Mouse (Mus musculus): ENCODE measurements around the gene Fam192a.

Gene Fam192a

DNA sequence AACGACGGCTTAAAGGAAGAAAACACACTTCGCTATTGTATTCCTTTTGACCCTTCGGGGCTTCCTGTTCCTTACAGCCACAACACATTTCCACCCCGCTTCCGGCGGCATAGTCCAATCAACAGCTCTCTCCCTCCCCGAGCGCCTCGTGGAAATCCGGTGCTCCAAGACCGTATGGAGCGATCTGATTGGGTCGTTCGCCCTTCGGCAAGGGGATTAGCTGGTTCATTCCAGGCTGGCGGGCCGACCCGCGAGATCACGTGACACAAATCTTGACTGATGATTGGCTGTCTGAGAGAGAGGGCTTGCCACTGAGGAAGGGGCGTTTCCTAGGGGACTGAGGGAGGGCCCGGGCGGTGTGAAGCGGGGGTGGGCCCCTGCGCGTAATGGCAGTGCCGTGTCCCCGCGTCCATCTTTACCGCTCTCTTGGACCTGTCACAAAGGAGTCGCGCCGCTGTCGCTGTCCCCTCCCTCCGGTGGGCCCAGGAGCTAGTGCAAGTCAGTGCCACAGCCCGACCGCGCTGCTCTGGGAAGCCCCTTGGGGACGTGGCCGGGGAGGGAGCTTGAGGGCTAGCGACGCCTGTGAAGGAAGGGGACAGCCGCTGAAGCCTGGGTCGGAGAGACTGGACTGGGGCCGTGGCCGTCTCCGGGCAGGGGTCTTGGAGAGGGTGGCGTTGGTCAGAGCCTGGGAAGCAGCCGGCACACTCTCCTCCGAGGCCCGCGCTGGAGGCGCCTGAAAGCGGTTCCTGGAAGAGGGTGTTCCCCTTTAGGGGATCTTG is at the start of gene Fam192a, which contains the start of gene Rspry1:
Gene Fam192a (minus strand): TSS at position 391 of the 779 bp plus-strand sequence.
Gene Rspry1 (plus strand): TSS at position 331 of the 779 bp plus-strand sequence.
- peak; percentile 97 for DNase-seq (ENCODE audit: low spot score)

DNA sequence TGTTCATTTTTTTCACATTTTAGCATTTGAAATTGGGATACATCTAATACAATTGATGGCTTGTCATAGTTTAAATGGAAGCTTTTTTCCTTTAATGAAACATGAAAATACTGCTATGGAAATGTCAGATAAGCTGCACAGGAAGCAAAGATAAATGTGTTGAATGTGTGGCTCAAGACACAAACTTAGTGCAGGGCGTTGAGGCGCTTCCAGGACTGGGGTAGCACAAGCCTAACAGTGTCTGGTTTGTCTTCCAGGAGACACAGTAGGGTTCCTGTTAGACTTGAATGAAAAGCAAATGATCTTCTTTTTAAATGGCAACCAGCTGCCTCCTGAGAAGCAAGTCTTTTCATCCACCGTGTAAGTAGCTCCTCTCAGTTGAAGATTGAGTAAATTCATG is 47.7 kb upstream of the Fam192a start:
- DNase-seq (ENCODE audit: low spot score) = no peak

DNA sequence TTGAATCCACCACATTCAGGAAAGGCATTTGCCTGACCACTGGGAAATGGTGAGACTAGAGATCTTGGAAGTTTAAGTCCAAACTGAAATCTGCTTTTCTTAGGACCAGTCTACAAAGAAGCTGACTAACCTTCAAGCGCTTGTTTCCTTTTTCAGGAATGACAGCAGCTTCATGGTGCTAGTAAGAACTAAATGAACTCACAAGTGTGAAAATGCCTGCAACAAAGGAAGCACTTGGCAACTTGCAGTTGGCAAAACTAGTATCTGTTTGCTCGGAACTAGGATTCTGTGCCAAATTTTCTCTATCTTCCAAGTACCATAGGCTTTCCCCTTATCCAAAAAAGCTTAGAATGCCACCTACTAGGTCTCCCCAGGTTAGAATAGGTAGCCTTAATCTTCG is 44.4 kb upstream of the Fam192a start:
- no peak for DNase-seq (ENCODE audit: low spot score)

DNA sequence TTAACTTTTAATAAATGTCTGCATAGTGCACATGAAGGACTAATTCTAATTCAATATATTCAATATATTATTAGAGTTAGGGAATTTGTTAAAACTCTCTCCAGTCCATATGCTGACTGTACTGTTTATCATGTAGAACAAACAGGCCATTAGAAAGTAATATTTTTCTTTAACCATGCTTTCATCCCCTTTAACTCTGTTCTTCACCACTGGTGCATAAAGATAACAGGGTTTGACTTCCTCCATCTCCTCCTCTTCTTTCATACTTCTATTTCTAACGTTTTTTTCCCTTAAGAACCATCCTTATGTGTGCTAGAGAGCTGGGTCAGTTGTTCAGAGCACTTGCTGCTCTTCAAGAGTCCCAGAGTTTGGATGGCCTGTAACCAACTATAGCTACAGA is 43.4 kb upstream of the Fam192a start:
- DNase-seq (ENCODE audit: low spot score) = no peak

DNA sequence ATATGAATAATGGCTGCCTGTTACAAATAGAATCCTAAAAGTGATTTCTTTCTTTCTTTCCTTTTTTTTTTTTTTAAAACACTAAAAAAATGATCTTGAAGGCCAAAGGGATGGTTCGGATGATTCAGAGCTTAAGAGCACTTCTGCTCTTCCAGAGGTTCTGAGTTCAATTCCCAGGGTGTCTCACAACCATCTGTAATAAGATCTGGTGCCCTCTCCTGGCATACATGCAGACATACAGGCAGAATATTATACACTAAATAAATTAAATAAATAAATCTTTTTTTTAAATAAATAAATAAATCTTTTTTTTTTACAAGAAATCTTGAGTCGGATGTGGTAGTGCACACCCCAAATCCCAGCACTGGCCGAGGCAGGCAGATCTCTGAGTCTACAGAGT is 40.1 kb upstream of the Fam192a start:
- DNase-seq (ENCODE audit: low spot score) = no peak

DNA sequence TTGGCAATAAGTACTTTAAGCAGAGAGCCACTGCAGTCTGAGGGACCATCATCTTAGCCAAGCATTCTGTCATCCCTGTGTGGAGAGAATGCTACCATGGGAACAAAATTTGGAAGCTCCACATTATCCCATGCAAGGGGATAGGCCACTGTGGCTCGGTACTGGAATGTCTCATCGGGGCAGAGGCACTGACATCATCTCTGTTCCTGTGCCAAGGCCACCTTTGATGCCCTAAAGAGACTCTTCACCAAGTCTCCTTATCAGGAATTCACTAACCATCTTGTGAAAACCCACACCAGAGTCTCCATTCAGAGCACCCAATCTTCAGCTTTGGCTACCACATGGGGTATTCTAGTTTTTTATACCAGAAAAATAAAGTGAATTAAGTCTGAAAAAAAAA is 39.4 kb upstream of the Fam192a start:
- no peak for DNase-seq (ENCODE audit: low spot score)

DNA sequence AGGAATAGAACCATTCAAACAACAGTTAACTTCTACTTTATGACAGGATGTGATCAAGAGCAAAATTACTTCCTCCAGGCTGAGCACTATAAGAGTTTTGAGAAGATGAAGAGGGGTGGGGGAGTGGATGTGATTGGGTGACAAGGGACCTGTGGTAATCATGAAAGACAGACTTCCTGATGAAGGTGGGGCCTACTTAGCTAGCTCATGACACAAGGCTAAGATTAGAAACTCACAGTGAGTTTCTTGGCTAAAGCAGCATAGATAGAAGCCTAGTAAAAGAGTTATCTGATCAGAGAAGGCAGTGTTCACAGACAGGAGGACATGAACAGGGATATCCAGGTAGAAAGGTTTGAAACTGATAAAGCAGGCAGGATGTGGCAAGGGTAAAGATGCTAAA is 32.4 kb upstream of the Fam192a start:
- DNase-seq (ENCODE audit: low spot score) = no peak

DNA sequence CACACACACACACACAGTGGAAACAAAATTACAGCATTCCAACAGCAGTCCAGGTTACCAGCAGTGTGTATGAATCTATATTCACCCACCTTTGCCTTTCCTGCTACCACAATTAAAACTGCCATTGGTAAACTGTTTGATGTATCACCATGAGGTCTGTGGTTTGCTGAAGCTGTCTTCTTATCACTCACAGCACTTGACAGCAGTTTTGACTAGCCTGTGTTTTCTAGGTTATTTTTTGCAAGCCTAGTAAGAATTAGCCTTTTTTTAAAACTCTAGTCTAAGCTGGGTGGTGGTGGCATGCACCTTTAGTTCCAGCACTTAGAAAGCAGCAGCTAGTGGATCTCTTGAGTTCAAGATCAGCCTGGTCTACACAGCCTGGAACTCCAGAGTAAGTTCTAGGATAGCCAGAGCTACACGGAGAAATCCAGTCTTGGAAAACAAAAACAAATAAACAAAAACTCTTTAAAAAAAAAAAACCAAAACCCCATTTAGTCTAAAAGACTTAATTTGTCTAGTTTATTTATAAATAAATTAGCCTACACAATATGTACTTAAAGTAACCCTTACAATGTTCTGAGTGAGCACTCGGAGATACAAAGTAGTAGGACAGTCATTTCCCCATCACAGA is 31.9 kb upstream of the Fam192a start:
- no peak for DNase-seq (ENCODE audit: low spot score)

DNA sequence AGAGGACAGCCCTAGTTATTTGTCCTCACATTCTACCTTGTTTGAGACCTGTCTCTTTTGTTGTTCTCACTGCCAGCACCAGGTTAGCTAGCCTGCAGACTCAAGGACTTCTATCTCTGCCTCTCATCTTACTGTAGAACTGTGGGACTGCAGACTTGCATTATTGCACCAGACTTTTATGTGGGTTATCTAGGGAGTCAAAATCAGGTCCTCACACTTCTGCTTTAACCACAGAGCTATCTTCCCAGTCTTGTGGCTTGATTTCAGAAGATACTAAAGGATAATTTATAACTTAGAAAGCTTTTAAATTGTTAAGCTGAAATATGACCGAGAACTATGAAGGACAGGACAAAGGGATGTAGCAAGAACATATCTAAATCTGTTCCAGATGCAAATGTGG is 23.1 kb upstream of the Fam192a start:
- DNase-seq (ENCODE audit: low spot score) = no peak

DNA sequence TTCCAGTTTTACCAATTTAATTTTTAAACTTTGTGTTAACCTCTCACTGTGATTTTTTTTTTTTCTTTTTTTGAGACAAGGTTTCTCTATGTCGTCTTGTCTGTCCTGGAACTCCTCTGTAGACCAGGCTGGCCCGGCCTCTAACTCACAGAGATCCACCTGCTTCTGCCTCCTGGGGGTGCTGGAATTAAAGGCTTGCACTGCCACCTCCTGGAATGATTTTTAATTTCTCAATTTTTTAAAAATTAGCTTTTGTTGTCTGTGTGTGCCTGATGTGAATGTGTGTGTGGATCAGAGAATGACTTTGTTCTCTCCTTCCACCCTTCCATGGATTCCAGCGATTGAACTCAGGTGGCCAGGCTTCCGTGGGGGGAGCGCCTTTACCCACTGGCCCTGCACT is 5.3 kb upstream of the Fam192a start:
- DNase-seq (ENCODE audit: low spot score) = no peak

DNA sequence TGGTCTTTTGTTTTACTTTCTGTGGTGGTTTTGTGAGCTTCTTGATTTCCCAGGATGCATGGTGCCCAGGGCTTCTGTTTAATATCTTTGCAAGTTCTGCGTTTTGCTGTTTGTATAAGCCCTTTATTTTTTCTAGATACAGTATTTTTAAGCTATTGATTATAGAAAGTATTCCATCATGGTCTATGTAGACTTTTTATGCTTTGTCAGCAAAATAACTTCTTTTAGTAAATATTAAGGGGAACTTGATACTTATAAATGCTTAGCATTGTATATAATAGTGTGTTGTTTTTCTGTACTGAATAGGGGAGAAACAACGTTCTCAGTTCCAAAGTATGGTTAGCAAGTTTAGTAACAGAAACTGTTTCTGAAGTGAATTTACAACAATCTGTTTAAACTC is 2.2 kb upstream of the Fam192a start:
- DNase-seq (ENCODE audit: low spot score) = no peak

DNA sequence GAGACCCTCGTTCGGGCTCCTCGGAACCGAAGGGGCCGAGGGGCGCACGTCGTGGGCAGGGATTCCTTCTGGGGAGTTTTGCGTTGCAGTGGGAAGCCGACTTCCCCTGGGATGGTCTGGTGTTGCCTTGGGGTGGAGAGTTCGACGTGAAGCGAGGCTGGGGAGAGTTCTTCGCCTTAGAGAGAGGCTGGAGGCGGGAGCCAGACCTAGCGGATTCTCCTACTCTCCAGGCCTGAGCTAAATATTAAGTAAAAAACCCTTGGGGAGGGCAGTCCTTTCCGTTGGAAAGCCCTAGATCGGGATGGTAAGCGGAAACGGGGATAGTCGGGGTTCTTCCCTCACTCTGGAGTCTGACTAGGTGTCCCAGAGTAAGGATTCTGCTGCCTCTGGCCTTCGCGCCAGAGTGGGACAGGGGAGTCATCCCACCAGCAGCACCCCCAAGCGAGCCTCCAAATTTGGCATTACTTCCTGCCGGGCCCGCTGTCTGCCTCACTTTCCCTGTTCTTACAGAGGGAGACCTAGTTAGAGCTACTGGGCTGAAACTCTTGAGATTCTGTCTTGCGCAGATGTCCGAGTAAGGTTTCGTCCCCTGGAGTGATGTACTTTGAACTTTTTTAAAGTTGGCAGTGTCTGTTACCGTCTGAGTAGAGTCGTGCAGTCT is 804 bp upstream of the Fam192a start:
- no peak for DNase-seq (ENCODE audit: low spot score)

DNA sequence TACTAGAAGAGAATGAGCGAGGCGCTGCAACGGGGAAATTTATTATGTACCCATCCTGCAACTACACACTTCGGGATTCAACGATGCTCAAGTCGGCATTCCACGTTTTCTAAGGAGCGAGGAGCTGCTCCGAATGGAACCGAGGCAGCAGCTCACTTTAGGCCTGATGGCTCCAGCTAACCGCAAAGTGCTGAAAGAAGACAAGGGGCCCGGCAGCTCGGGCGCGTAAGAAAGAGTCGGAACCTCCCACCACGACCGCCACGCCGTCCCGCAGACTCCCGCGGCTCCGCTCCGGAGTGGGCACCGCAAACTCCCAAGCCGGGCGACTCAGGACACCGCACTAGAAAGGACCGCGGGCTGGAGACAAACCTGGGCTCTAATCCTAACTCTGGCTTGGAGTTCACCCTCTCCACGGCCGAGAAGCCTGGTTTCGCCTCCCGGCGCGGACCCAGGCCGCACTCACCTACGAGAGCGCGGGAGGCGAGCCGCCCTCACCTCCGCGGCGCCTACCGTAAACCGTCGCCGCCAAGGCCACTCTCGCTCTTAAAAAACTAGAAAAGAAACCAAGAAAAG is 677 bp downstream of the Fam192a start:
- peak; percentile 19 for DNase-seq (ENCODE audit: low spot score)

DNA sequence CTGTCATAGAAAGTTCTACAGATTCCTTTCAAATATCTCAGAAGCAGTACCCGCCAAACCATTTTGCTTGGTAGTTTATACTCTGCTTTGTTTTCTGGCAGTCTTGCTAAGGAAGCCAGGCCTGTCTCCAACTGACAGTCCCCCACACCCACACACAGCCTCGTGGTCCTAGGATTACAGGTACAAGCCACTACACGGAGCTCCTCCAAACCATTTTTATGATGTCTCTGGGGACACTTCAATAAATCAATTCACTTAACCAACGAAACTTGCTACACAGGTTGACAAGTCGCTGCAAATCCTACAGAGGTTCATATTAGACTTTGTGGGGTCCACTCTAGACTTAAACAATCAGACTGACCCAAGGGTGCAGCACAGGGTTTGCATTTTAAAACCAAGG is 1.3 kb downstream of the Fam192a start:
- no peak for DNase-seq (ENCODE audit: low spot score)

DNA sequence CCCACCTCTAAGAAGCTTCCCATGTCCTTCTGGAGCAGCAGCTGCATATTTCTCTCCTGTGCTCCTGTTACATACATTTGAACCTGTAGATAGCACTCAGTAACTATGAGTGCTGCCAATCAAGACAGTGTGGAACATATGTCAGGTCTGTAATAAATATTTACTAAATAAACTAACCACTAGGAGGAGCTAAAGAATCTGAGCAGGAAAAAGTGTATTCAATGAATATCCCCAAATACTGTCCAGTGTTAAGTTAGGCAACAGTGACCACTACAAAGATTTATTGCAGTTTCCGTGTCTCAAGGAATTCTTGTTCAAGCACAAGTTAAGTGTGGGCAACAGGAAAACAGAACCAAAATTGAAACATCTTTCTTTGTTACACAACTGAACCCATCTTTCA is 7.6 kb downstream of the Fam192a start:
- DNase-seq (ENCODE audit: low spot score) = no peak

DNA sequence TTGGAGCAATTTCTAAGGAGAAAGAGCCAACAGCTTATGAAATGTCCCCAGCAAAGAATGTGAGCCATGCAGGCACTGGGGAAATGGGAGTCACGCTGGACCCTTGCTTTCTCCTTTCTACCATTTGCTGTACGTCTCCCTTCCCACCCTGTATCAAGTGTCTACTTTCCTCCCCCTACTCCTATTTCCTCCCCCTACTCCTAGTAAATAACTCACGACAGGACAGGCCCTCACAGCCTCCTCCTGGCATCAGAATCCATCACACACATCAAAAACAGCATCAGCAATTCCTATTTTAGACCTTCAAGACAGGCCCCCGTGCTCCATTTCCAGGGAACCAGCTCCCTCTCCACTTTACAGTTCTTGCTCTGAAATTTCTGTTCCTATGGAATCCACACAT is 10.1 kb downstream of the Fam192a start:
- DNase-seq (ENCODE audit: low spot score) = no peak

DNA sequence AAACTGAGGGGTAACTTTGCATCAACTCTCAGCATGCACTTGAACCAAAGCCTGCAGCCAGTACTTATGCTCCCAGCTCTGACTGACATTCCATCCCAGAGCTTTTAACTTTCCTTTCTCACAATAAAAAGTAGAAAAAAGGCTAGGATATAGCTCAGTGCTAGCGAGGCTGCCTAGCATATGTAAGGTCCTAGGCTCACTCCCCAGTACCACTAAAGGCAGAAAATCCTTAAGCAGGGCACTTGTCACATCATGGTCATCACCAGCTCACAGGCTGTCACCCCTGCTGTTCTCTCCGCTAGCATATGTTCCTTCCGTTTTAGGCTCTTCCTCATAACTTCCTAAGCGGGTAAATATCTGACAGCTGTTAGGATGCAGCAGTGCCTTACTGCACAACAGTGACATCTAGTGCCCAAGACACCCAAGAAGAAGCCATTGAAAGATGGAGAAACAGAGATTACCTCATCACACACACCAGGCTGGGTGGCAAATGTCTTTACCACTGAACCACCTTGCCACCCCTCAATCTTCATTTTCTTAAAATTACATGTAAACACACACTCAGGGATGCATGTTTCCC is 17.5 kb downstream of the Fam192a start:
- DNase-seq (ENCODE audit: low spot score) = no peak

DNA sequence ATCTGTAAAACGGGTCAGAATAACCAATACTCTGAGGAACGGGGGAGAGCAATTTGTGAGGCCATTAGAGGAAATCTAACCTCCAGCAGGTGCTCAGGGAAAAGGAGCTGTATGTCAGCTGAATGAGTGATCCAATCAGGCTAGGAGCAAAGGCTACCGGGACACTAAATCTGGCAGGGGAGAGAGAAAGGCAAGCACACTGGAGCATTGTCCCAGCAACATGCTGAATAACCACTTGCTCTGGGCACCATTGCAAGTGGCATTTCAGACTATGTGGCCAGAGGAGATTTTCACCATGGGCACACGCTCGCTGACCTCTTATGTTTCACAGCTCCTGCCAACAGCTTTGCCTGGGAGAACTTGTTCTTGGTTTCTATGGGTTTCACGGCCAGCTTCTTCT is 19.2 kb downstream of the Fam192a start:
- DNase-seq (ENCODE audit: low spot score) = no peak

DNA sequence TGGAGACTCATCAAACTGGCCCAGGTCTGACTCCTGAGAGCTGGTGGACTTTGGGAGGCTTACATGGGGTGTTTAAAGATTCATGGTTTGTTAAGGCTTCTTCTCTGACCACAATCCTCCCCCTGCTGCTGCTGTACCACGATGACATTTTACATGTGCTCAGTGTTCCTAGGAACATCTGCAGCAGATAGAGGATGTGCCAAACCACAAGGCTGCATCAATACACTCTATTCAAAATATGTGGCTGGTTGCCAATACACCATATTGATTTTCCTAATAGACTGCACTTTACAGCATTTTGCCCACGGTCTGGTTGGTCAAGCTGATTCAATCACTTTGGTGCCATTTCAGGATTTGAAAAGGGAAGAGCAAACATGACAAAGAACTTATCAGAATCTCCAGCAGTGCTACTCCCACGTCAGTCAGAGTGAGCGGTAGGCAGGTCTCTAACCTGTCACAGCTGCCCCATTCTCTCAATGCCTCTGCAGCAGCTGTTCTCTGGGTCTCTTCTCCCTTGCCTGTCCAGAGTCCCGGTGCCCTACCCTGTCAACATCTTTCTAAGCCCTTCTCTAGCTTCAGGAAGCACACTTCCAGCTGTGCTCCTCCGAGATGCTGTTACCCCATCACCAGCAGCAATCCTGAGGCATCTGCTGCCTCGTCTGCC is 19.8 kb downstream of the Fam192a start:
- no peak for DNase-seq (ENCODE audit: low spot score)

DNA sequence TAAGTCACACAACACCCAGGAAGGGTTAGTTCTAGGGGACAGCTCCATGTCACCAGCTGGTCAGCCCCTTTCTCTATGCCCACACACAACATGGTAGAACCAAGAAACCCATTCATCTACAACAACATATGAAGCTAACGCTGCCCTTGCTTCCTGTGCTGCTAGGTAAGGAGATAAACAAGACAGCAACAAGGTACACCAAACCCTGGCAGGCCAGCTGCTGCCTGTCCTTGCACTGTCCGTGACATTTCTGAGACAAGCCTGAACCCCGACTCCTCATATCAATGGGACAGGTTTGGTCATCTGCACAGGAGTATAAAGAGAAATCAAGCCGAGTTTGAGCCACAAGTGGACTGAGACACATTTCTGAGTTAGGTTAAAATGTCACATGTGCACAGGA is 26.6 kb downstream of the Fam192a start:
- no peak for DNase-seq (ENCODE audit: low spot score)

DNA sequence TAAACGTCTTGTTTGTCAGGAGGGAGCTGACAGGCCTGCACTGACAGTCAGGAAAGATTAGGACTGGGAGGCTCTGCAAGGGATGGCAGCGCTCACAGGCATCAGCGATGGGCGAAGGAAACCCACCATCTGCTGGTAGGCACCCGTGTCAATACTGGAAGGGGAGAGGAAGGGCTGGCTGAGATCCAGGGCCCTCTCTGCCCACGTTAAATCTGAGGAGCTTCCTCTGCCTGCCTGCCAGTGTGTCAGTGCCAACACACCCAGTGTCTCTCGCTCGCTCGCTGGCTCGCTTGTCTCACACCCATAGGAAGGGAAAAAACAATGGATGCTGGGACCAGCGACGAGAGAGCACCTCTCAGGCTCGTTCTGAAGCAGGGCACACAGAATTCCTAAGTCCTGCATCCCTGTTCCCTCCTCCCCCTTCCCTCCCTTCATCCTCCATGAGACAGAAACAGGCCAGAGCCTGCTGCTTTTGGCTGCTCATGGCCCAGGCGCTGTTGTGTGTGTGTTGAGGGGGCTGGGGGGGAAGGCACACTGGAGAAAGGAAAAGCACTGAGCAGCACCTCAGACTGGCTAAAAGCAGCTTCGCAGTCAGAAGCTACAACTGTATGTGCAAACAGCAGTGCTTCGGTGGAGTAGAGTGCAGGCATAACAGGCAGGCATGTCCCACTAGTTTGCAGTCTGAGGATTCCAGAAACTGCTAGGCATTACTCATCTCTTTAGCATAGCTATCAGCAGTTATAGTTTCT is 27.5 kb downstream of the Fam192a start:
- no peak for DNase-seq (ENCODE audit: low spot score)

Data from ovary, postnatal 10 days (tissue).